Mouse (Mus musculus) lung, embryonic 15.5 days (tissue): ENCODE measurements at regions not wholly inside any gene's neighbourhood (a gene's known extent, or its start where the extent isn't known, plus 50 kb on each side); places are given as distances from the start of the nearest gene placed in this dataset.

ENCODE experiments used
- ATAC-seq: fragments of 200-750 bp; cut with Nextera tagmentation; 2 replicates; pipeline ENCODE4 v1.8.0; 2017; ENCODE audit warnings: moderate number of reproducible peaks, borderline replicate concordance; ENCODE audit not compliant: low FRiP score, low TSS enrichment; ENCODE audit errors: extremely low read depth
- H3K27ac ChIP-seq: fragments of 300-500 bp; sonication (generic); 2 replicates; pipeline ENCODE4 v1.5.1; 2015; ENCODE audit warnings: moderate library complexity, mild to moderate bottlenecking, inconsistent platforms
- H3K27me3 ChIP-seq: fragments of 300-500 bp; sonication (generic); 2 replicates; pipeline ENCODE4 v1.6.1; 2015; ENCODE audit warnings: inconsistent platforms
- H3K36me3 ChIP-seq: fragments of 300-500 bp; sonication (generic); 2 replicates; pipeline ENCODE4 v1.6.1; 2015; ENCODE audit warnings: inconsistent platforms
- H3K4me1 ChIP-seq: fragments of 300-500 bp; sonication (generic); 2 replicates; pipeline ENCODE4 v1.6.1; 2015; ENCODE audit warnings: inconsistent platforms
- H3K4me2 ChIP-seq: fragments of 300-500 bp; sonication (generic); 2 replicates; pipeline ENCODE4 v1.6.1; 2015; ENCODE audit warnings: inconsistent platforms, mild to moderate bottlenecking, moderate library complexity
- H3K4me3 ChIP-seq: fragments of 300-500 bp; sonication (generic); 2 replicates; pipeline ENCODE4 v1.5.1; 2015; ENCODE audit warnings: mild to moderate bottlenecking, inconsistent platforms
- H3K9ac ChIP-seq: fragments of 300-500 bp; sonication (generic); 2 replicates; pipeline ENCODE4 v1.6.1; 2015; ENCODE audit warnings: inconsistent platforms
- H3K9me3 ChIP-seq: fragments of 300-500 bp; sonication (generic); 2 replicates; pipeline ENCODE4 v1.6.1; 2016; ENCODE audit warnings: inconsistent platforms
- WGBS: fragments of 180-500 bp; shearing (Covaris S2); methylation state at CpG from one replicate; pipeline ENCODE4 v1.1.7; 2015; 5-methylcytosine and 5-hydroxymethylcytosine counted together

DNA sequence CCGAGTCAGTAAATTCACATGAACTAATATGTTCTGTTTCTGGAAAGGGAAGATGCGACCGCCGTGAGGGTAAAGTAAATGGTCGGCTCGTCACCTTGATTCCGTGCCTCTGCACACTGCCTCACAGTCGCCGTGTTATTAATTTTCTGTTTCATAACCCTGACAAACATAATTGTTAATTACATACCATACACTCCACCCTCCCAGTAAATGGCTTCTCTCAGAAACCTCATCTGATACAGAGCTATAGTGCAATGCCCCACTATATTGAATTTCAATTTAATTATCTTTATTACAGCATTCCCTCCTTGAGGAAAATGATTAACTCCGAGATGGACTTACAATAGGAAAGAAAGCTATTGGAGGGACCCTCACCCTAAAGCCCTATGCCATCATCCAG is 305.5 kb upstream of the Id4 start:
- Histone ChIP-seq H3K27me3 (no peaks in the 10 kb centered on the region), H3K9ac (no peak overlapping the region), H3K27ac (no peak overlapping the region), H3K4me2 (no peak overlapping the region), H3K36me3 (no peaks in the 10 kb centered on the region), H3K9me3 (no peaks in the 10 kb centered on the region), H3K4me3 (no peak overlapping the region), H3K4me1 (no peaks in the 10 kb centered on the region; the same call in 1 of the 2 replicates)
- no peak for ATAC-seq
- 76% methylated on average over 10 of the region's 10 CpGs for WGBS

DNA sequence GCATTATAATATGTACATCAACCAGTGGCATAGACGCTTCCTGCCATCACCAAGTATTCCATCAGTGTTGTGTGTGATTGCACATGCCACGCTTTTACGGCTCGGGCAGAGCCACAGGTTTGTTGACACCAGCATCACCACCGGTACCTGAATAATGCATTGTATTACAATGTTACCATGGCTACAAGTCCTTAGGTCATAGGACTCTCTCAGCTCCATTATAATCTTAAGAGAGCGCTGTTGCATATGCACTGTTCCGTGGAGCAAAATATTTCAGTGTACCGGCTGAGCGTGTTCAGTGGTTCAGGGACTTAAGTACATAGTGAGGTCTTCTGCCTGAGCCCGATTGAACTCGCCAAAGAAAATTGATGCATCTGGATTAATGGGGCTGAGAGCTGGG is 303.4 kb upstream of the Id4 start:
- WGBS, result 93% methylated on average over 11 of the region's 11 CpGs
- no peak for ATAC-seq
- H3K27me3 ChIP-seq, result no peaks in the 10 kb centered on the region

DNA sequence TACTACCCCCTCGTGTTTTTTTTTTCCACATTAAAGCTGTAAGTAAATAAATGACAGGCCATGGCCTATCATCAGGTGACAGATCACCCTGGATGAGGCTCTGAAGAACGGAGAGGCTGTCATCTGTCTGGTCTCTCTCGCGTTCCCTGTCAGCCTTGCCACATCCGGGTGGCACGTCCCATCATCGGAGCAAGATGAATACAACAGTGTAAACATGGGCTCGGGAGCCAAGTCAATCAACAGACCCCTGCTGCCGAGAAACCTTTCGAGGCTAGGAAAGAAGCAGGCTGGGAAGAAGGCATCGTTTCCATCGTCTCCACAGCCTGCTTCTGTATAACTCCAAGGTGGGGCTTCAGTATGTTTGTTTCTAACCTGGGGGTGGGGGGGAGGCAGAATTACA is 286.8 kb upstream of the Id4 start:
- Histone ChIP-seq H3K9me3 (no peaks in the 10 kb centered on the region), H3K27me3 (no peaks in the 10 kb centered on the region), H3K36me3 (no peaks in the 10 kb centered on the region), H3K4me2 (peak overlapping the region; percentile 44), H3K4me1 (peaks cover 14% of the 10 kb centered on the region), H3K4me3 (no peak overlapping the region), H3K9ac (no peak overlapping the region), H3K27ac (no peak overlapping the region)
- WGBS, result 9% methylated on average over 12 of the region's 12 CpGs
- ATAC-seq, result no peak

More for the DNA sequence above, 303.4 kb upstream of the Id4 start:
- no peaks in the 10 kb centered on the region for H3K4me1 ChIP-seq
- no peak overlapping the region for H3K4me2 ChIP-seq
- H3K36me3 ChIP-seq, result no peaks in the 10 kb centered on the region
- no peaks in the 10 kb centered on the region for H3K9me3 ChIP-seq
- no peak overlapping the region for H3K4me3 ChIP-seq
- H3K27ac ChIP-seq, result no peak overlapping the region
- no peak overlapping the region for H3K9ac ChIP-seq

DNA sequence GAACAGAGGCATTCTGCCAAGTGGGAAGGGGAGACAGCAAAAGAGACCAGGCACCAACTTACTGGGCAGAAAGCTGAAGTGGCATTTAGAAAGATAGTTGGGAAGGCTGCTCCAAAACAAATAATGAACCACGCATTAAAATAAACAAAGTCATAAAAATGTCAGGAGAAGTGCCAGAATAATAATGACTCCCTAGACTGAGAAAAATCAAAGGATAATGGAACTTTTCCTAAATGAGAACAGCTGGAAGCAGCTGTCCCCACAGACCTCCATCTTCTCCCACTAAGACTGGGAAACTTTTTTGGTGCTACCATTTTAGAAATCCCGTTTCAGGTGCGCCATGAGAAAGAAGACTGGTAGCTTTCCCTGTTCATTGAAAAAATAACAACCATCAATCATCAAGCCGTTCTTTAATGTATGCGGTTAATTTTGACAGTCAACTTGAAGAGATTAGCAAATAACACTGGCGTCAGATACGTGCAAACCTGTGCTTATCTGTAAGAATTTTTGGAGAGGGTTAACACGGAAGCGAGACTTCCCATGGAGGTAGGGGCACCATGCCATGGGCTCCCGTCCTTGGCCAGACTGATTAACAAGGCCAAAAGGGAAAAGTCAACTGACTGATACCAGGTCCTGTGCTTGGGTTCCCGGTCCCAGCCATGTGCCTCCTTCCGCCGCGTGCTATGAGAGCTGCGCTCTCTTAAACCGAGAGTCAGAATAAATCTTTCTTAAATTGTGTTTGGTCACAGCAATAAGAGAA is 286.1 kb upstream of the Id4 start:
- no peak overlapping the region for H3K27ac ChIP-seq
- no peak overlapping the region for H3K9ac ChIP-seq
- no peak overlapping the region for H3K4me3 ChIP-seq
- no peak for ATAC-seq
- peaks cover 14% of the 10 kb centered on the region for H3K4me1 ChIP-seq
- H3K36me3 ChIP-seq, result no peaks in the 10 kb centered on the region
- H3K4me2 ChIP-seq, result peak overlapping the region; percentile 44
- WGBS, result 49% methylated on average over 16 of the region's 16 CpGs
- H3K27me3 ChIP-seq, result no peaks in the 10 kb centered on the region
- H3K9me3 ChIP-seq, result no peaks in the 10 kb centered on the region

DNA sequence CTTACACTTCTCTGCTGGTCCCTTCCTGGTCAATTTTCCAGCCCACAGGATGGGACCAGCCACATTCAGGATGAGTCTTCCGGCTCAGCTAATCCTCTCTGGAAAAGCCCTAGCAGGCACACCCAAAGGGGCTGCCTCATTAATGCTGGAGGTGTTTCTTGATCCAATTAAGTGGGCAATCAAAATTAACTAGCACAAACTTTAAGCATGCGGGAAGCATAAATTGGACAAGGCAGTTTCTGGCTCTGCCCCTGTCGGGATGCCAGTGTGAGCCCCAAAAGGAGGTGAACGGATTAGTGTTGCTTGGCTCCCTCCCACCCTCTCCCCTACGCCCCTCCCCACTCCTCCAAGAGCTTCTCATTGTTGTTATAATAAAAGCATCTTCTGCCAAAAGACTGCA is 262.5 kb upstream of the Id4 start:
- Histone ChIP-seq H3K4me1 (no peaks in the 10 kb centered on the region), H3K9me3 (no peaks in the 10 kb centered on the region), H3K27ac (no peak overlapping the region), H3K9ac (no peak overlapping the region), H3K36me3 (no peaks in the 10 kb centered on the region), H3K27me3 (no peaks in the 10 kb centered on the region), H3K4me3 (no peak overlapping the region), H3K4me2 (no peak overlapping the region)
- no peak for ATAC-seq
- 55% methylated on average over 5 of the region's 5 CpGs for WGBS

DNA sequence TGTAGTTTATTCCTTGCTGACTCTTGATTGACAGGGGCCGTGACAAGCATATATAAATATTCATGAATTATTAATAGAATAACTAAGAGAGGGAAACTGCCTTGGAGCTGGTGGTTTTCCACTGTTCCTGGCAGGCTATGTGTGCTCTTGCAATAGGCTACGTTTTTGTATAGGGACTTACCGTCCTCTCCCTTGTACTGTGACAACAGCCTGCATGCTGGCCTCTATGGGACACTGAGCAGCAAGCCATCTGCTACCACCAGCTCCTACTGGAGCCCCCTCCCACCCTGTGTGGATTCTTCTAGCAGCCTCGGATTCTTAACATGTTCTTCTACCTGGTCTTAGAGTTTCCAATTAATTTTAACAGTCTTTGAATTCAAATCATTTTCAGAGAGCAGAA is 261.6 kb upstream of the Id4 start:
- no peak overlapping the region for H3K27ac ChIP-seq
- H3K9ac ChIP-seq, result no peak overlapping the region
- H3K9me3 ChIP-seq, result no peaks in the 10 kb centered on the region
- no peak overlapping the region for H3K4me2 ChIP-seq
- no peaks in the 10 kb centered on the region for H3K27me3 ChIP-seq
- ATAC-seq, result no peak
- no peaks in the 10 kb centered on the region for H3K4me1 ChIP-seq
- no peaks in the 10 kb centered on the region for H3K36me3 ChIP-seq
- 57% methylated on average over 4 of the region's 4 CpGs for WGBS
- H3K4me3 ChIP-seq, result no peak overlapping the region

DNA sequence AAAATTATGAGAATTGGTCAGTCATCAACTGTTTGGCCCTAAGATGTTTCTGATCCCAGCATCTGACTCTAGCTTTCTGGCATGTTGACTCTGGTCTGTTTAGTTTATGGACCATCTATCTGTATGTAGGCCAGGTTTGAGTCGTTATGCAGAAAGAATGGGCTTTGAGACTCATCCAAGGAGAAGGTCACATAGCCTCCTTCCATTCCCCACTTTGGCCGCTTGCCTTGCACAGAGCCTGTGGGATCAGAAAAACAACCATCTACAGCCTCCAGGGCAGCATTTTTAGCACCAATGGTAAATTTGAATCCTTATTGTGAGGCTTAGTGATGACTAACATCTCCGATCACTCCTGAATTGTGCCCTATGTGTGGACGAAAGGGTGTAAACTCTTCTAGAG is 257.9 kb upstream of the Id4 start:
- no peak for ATAC-seq
- no peaks in the 10 kb centered on the region for H3K27me3 ChIP-seq
- no peaks in the 10 kb centered on the region for H3K9me3 ChIP-seq
- WGBS, result 82% methylated on average over 4 of the region's 4 CpGs
- no peak overlapping the region for H3K9ac ChIP-seq
- H3K4me3 ChIP-seq, result no peak overlapping the region
- H3K36me3 ChIP-seq, result no peaks in the 10 kb centered on the region
- H3K27ac ChIP-seq, result no peak overlapping the region
- H3K4me2 ChIP-seq, result no peak overlapping the region
- no peaks in the 10 kb centered on the region for H3K4me1 ChIP-seq

DNA sequence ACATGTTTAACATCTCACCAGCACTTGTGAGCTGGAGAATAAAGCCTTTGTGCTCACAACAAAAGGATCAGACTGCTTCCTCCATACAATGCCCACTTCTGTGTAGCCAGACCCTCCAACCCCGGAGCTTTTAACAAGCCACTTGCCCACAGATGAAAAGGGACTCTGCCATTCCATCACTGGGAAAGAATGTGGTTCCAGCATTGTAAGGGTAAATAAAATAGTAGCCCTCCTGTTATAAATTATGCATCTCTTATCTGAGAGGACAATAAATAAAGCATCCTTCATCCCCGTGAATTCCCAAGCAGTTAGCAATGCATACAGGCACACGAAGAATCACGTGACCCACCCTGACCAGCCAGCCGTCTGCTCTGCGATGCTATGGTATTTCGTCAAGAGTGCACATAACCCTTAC is 247.7 kb upstream of the Id4 start:
- Histone ChIP-seq H3K4me1 (no peaks in the 10 kb centered on the region), H3K27ac (no peak overlapping the region), H3K9ac (no peak overlapping the region), H3K4me3 (no peak overlapping the region), H3K27me3 (no peaks in the 10 kb centered on the region), H3K9me3 (no peaks in the 10 kb centered on the region), H3K36me3 (no peaks in the 10 kb centered on the region), H3K4me2 (no peak overlapping the region)
- 38% methylated on average over 7 of the region's 7 CpGs for whole genome bisulfite sequencing
- ATAC-seq, result no peak

DNA sequence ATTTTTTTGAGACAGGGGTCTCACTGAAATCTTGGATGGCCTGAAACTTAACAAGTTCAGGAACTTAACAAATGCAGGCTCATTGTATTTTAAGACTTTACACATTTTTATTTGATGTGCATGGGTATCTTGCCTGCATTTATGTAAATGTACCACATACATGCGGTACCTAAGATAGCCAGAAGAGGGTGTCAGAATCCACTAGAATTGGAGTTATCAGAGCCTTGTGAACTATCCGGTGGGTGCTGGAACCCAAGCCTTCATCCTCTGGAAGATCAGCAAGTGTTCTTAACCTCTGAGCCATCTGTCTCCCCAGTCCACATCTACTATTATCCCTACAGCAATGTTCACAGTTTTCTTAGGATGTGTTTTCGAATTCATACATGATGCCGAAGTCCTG is 245.7 kb upstream of the Id4 start:
- 79% methylated on average over 4 of the region's 4 CpGs for WGBS
- ATAC-seq, result no peak

DNA sequence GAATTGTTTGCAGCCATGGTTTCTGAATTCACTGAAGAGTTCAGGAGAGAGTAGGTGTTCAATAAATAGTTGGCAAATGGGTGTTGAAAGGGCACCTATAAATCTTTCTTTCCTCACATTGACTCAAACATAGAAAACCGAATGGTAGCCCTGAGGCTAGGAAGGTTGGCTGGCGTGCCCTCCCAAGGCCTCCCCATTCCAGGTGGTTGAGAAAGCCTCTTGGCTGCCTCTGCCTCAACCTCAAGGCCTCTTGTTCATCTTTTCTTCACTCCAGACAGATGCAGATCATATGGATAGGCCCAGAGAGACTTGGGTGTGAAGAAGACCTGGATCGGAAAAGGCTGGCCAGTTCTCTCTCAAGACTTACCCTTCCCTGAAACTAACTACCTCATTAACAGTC is 245.0 kb upstream of the Id4 start:
- 90% methylated on average over 3 of the region's 3 CpGs for WGBS

More for the DNA sequence above, 245.7 kb upstream of the Id4 start:
- H3K36me3 ChIP-seq, result no peaks in the 10 kb centered on the region
- H3K4me3 ChIP-seq, result no peak overlapping the region
- no peak overlapping the region for H3K4me2 ChIP-seq
- H3K9me3 ChIP-seq, result no peaks in the 10 kb centered on the region
- H3K27me3 ChIP-seq, result no peaks in the 10 kb centered on the region
- no peak overlapping the region for H3K27ac ChIP-seq
- H3K4me1 ChIP-seq, result no peaks in the 10 kb centered on the region
- H3K9ac ChIP-seq, result no peak overlapping the region

DNA sequence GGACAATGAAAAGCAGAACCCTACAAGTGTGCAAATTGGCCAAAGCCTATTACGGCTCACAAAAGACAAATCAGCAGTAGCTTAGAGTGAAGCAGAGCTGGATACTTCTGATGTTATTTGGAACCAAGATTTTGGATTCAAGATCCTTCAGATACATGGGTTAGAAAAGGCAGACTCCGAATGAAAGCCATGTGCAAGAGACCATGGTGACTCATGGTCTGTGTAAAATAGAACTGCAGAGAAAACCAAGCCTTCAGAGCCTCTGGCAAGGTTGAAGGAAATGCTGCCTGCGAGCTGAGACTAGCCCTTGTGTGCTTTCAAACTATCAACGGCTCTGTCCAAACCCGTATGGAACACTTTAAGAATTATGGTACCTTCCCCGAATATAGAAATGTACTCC is 244.4 kb upstream of the Id4 start:
- H3K36me3 ChIP-seq, result no peaks in the 10 kb centered on the region
- no peaks in the 10 kb centered on the region for H3K4me1 ChIP-seq
- ATAC-seq, result no peak
- H3K9ac ChIP-seq, result no peak overlapping the region
- H3K9me3 ChIP-seq, result no peaks in the 10 kb centered on the region
- WGBS, result 85% methylated on average over 6 of the region's 6 CpGs
- no peaks in the 10 kb centered on the region for H3K27me3 ChIP-seq
- H3K4me2 ChIP-seq, result no peak overlapping the region
- H3K27ac ChIP-seq, result no peak overlapping the region
- no peak overlapping the region for H3K4me3 ChIP-seq

More for the DNA sequence above, 245.0 kb upstream of the Id4 start:
- H3K4me3 ChIP-seq, result no peak overlapping the region
- no peak overlapping the region for H3K4me2 ChIP-seq
- no peaks in the 10 kb centered on the region for H3K4me1 ChIP-seq
- H3K27me3 ChIP-seq, result no peaks in the 10 kb centered on the region
- no peaks in the 10 kb centered on the region for H3K9me3 ChIP-seq
- H3K27ac ChIP-seq, result no peak overlapping the region
- ATAC-seq, result no peak
- H3K9ac ChIP-seq, result no peak overlapping the region
- H3K36me3 ChIP-seq, result no peaks in the 10 kb centered on the region

DNA sequence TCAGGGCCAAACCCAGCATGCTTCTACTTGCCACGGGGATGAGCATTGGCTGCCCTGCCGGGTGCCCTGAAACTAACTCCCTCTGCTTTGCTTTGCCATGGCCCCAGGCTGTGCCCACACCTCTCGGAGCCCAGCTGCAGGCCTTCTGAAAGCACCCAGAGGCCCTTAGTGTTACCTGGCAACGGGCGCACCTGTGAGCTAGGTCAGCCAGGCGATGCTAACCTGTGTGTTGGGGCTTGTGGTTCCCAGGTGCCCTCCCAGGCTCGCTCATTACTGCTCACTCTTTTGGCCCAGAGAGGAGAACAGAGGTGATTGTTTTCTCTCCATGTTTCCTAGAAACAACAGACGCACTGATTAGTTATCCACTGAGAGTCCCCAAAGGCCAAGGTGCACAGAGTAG is 243.4 kb upstream of the Id4 start:
- no peak for ATAC-seq
- Histone ChIP-seq H3K4me1 (no peaks in the 10 kb centered on the region), H3K27ac (no peak overlapping the region), H3K27me3 (no peaks in the 10 kb centered on the region), H3K9me3 (no peaks in the 10 kb centered on the region), H3K9ac (no peak overlapping the region), H3K36me3 (no peaks in the 10 kb centered on the region), H3K4me3 (no peak overlapping the region), H3K4me2 (no peak overlapping the region)
- 65% methylated on average over 8 of the region's 8 CpGs for WGBS

DNA sequence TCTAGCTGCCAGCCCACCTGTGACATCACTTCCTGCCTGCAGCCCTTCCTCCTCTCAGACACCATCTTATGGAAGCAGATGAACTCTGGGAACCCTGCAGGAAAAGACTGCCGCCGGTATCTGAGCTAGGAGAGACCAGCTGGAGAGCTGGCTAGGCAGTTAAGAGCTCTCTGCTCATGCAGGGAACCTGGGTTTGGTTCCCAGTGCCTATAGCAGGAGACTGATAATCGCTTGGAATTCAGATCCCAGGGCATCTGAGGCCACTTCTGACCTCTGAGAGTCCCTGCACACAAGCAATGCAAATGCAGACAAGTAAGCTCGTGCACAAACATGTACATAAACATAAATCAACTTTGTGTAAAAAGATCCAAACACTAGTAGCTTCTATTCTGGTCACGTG is 242.4 kb upstream of the Id4 start:
- WGBS, result 50% methylated on average over 5 of the region's 5 CpGs
- Histone ChIP-seq H3K9me3 (no peaks in the 10 kb centered on the region), H3K9ac (no peak overlapping the region), H3K36me3 (no peaks in the 10 kb centered on the region), H3K4me2 (no peak overlapping the region), H3K27me3 (no peaks in the 10 kb centered on the region), H3K4me1 (no peaks in the 10 kb centered on the region), H3K4me3 (no peak overlapping the region), H3K27ac (no peak overlapping the region)
- no peak for ATAC-seq
